Mouse (Mus musculus) limb, embryonic 11.5 days (tissue): ENCODE results near the gene Cntn5. TPM values are rescaled to one million over a fixed set of nuclear protein-coding genes. Genes with fewer than 3 reads are reported as not detected.

Source experiments
- ATAC-seq: fragments of 200-750 bp; cut with Nextera tagmentation; 2 replicates; pipeline ENCODE4 v1.8.0; 2017; ENCODE audit warnings: low read depth; ENCODE audit not compliant: insufficient number of reproducible peaks, low FRiP score, low TSS enrichment
- DNase-seq: peaks from one replicate; pipeline ENCODE4 v3.0.0-alpha.2; 2015; ENCODE audit warnings: low spot score
- H3K27ac ChIP-seq: fragments of 300-500 bp; sonication (generic); replicated peaks from 2 replicates; pipeline ENCODE4 v1.5.1; 2014; ENCODE audit warnings: low read depth, mild to moderate bottlenecking, low read length
- H3K27me3 ChIP-seq: fragments of 300-500 bp; sonication (generic); 2 replicates; pipeline ENCODE4 v1.6.1; 2014; ENCODE audit warnings: mild to moderate bottlenecking, low read length, mixed read lengths; ENCODE audit not compliant: control insufficient read depth, insufficient read depth
- H3K36me3 ChIP-seq: fragments of 300-500 bp; sonication (generic); 2 replicates; pipeline ENCODE4 v1.6.1; 2014; ENCODE audit warnings: mild to moderate bottlenecking, low read length, moderate library complexity, mixed read lengths; ENCODE audit not compliant: control insufficient read depth, insufficient read depth
- H3K4me1 ChIP-seq: fragments of 300-500 bp; sonication (generic); 2 replicates; pipeline ENCODE4 v1.6.1; 2014; ENCODE audit warnings: low read length, mixed read lengths; ENCODE audit not compliant: control insufficient read depth, insufficient read depth
- H3K4me2 ChIP-seq: fragments of 300-500 bp; sonication (generic); 2 replicates; pipeline ENCODE4 v1.6.1; 2014; ENCODE audit warnings: low read depth, mild to moderate bottlenecking, moderate library complexity; ENCODE audit not compliant: severe bottlenecking
- H3K4me3 ChIP-seq: fragments of 300-500 bp; sonication (generic); 2 replicates; pipeline ENCODE4 v1.5.1; 2014; ENCODE audit warnings: low read depth, low read length
- H3K9ac ChIP-seq: fragments of 300-500 bp; sonication (generic); 2 replicates; pipeline ENCODE4 v1.6.1; 2014; ENCODE audit warnings: mild to moderate bottlenecking, low read length
- H3K9me3 ChIP-seq: fragments of 300-500 bp; sonication (generic); 2 replicates; pipeline ENCODE4 v1.6.1; 2016; ENCODE audit warnings: low read length; ENCODE audit not compliant: control insufficient read depth
- WGBS: fragments of 180-500 bp; shearing (Covaris S2); extraction: QIAGEN DNeasy Blood & Tissue Kit; methylation state at CpG from one replicate; pipeline ENCODE4 v1.1.7; 2014; 5-methylcytosine and 5-hydroxymethylcytosine counted together
- polyA plus RNA-seq: library from polyadenylated mRNA; unstranded; fragments of >200 nt; fragmentation: Nextera tagmentation; extraction: Ambion mirVana; gene quantifications from 2 replicates; pipeline ENCODE4 v1.2.1, GENCODE M21; 2014

Gene Cntn5
- 0.53 and 0.89 TPM in 2 replicates for polyA plus RNA-seq

DNA sequence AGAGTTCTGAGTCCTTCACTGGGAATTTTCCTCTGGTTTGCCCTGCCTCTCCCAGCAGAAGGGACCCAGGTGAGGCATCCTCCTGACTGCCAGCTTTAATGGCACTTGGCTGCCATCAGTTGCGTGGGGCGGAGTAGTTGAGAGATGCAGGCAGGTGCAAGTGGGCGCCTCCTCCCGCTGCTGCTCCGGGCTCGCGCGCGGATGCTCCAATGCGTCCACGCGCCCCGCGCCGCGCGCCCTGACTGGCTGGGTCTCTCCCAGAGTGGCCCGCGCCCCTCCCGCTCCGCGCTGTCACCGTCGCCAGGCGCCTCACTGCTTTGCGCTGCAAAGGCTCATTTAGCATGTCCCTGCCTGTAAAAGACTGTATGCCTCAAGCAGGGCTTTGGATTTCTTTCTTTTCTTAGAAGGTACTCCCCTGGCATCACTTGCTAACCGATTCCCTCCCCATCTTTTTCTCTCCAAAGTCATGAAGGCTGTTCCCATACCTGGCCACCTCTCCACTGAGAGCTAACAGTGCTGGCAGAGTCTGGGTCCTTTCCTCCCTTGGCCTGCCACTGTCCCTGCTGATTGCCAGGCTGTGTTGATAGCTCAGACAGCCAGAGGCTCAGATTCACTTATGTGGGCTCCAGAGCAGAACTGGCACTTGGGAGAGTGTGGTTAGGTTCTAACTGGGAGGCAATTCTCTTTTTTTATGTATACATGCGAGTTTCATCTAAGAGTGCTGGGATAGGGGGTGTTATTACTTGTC is at the start of gene Cntn5:
TSS of gene Cntn5 (minus strand) at position 160 of the 748 bp plus-strand sequence.
- H3K4me1 ChIP-seq, result peaks cover 3% of the 10 kb centered on the region; the same call in 1 of the 2 replicates
- DNase-seq (peak; percentile 49), ATAC-seq (0 out of 2 replicates have a peak, but pooled peaks have one; percentile 35)
- no peaks in the 10 kb centered on the region for H3K36me3 ChIP-seq
- H3K9me3 ChIP-seq, result no peaks in the 10 kb centered on the region
- peak within 1 kb of the TSS; percentile 75 for H3K4me2 ChIP-seq
- H3K9ac ChIP-seq, result no peak within 1 kb of the TSS; the same call in 1 of the 2 replicates
- peaks cover 6% of the 10 kb centered on the region; the same call in 1 of the 2 replicates for H3K27me3 ChIP-seq
- no peak within 1 kb of the TSS for H3K27ac ChIP-seq
- 3% methylated on average over 28 of the region's 28 CpGs for WGBS
- peak within 1 kb of the TSS; percentile 24 for H3K4me3 ChIP-seq

DNA sequence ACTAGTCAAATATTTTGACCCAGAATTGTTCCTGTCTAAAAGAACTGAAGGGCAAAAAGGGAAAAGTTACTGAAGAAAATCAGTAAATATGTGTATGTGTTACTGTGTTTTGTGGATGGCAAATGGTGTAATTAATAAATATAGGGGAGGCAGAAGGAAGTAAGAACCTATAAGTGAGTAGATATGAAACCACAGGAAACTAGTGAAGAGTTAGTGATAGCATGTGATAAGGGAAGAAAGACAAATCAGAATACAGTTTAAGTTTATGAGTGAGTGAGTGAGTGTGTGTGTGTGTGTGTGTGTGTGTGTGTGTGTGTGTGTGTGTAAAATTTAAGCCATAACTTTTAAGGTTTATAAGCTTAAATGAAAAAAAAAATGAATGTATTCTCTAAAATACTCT is 45.9 kb upstream of the Cntn5 start:
- no peak overlapping the region for H3K9ac ChIP-seq
- no peak overlapping the region for H3K27ac ChIP-seq
- no peaks in the 10 kb centered on the region for H3K36me3 ChIP-seq
- H3K4me1 ChIP-seq, result no peaks in the 10 kb centered on the region
- no peak overlapping the region for H3K4me3 ChIP-seq
- no peak for ATAC-seq
- no peaks in the 10 kb centered on the region for H3K9me3 ChIP-seq
- no peaks in the 10 kb centered on the region for H3K27me3 ChIP-seq
- H3K4me2 ChIP-seq, result no peak overlapping the region
- DNase-seq, result no peak

DNA sequence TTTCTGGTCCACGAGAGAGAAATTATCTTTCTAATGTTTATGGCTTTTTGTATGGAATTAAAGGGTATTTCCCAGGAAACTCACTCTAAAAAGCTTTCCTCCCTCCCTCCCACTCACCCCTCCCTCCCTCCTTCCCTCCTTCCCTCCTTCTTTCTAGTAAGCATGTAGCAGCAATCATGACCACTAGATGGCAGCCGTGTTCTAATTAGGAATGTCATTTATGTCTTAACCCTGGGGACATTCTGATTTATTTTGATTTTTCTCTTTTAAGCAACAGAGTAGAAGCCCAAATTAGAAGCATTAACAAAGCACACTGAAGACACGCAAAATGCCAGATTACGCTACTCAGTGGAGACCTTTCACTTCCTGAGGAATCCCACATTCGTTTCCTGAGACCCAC is 5.0 kb upstream of the Cntn5 start:
- WGBS, result 26% methylated on average over 5 of the region's 5 CpGs
- DNase-seq (peak; percentile 78), ATAC-seq (no peak)
- H3K4me2 ChIP-seq, result no peak overlapping the region
- no peaks in the 10 kb centered on the region for H3K9me3 ChIP-seq
- H3K4me3 ChIP-seq, result no peak overlapping the region
- no peak overlapping the region for H3K9ac ChIP-seq
- peaks cover under 1% of the 10 kb centered on the region; the same call in 1 of the 2 replicates for H3K4me1 ChIP-seq
- no peak overlapping the region for H3K27ac ChIP-seq
- no peaks in the 10 kb centered on the region for H3K36me3 ChIP-seq
- peaks cover 3% of the 10 kb centered on the region; the same call in 1 of the 2 replicates for H3K27me3 ChIP-seq

DNA sequence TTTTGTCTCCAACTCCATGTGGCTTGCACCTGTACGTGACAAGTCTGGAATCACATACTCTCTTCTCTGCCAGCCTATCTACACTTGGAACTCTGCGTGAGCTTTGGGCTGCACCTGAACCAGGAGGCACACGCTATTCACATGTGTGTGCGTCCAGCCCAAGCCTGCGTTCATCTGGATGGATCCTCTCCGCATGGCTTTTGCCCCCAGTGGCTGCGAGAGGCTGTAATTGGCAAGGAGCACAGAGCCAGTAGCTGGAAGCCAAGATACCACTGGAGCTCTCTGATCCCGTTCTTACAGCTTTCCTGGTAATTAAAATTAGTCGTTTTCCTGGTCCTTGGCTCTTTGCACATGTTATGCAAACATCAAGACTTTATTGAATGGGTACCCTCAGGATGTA is 1.1 kb upstream of the Cntn5 start:
- H3K9ac ChIP-seq, result no peak overlapping the region
- 63% methylated on average over 9 of the region's 9 CpGs for WGBS
- no peaks in the 10 kb centered on the region for H3K36me3 ChIP-seq
- ATAC-seq (no peak), DNase-seq (peak; percentile 28)
- H3K4me2 ChIP-seq, result no peak overlapping the region
- peaks cover 3% of the 10 kb centered on the region; the same call in 1 of the 2 replicates for H3K4me1 ChIP-seq
- H3K27me3 ChIP-seq, result peaks cover 6% of the 10 kb centered on the region; the same call in 1 of the 2 replicates
- no peak overlapping the region for H3K27ac ChIP-seq
- H3K9me3 ChIP-seq, result no peaks in the 10 kb centered on the region
- H3K4me3 ChIP-seq, result no peak overlapping the region

DNA sequence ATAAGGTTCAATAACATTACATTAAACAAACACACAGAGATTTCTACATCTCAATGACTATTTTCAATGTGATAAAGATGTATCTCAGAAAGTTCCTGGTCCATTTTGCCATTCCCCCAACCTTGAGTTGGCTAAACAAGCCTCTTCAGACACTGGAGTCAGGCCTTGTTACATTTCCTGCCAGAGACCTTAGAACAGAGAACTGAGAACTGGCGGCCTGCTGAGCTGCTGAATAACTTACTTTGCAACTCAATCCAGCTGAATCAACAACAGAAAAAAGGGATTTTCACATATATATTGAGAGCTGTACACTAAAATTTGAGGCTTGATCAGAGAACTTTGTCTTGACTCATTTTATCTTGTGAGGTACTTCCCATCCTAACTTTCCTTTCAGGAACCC is 24.8 kb downstream of the Cntn5 start:
- Histone ChIP-seq H3K36me3 (no peaks in the 10 kb centered on the region), H3K27me3 (no peaks in the 10 kb centered on the region), H3K4me2 (no peak overlapping the region), H3K27ac (no peak overlapping the region), H3K4me1 (no peaks in the 10 kb centered on the region), H3K9me3 (no peaks in the 10 kb centered on the region), H3K9ac (no peak overlapping the region), H3K4me3 (no peak overlapping the region)
- ATAC-seq (no peak), DNase-seq (no peak)
- WGBS, result 70% methylated on average over 1 of the region's 1 CpGs

DNA sequence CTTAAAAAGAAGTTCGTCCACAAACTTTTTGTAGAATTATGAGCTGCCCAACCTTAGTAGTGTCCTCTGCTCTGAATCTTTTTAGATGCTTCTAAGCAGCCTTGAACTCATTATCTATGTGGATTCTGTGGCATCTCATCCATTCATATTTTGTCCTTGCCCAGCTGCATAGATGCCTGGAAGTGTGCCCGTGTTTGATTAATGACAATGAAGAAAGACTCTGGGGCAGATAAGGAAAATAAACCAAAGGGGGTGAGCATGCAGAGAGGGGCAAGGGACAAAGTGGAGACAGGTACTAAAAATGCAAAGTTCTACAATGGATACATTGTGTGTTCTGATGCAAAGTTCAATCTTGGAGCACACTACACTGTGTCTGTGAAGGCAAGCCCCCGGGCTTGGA is 30.7 kb downstream of the Cntn5 start:
- H3K27ac ChIP-seq, result no peak overlapping the region
- no peak overlapping the region for H3K4me2 ChIP-seq
- H3K27me3 ChIP-seq, result no peaks in the 10 kb centered on the region
- DNase-seq (no peak), ATAC-seq (no peak)
- H3K9ac ChIP-seq, result no peak overlapping the region
- H3K4me1 ChIP-seq, result no peaks in the 10 kb centered on the region
- 87% methylated on average over 3 of the region's 3 CpGs for WGBS
- H3K36me3 ChIP-seq, result no peaks in the 10 kb centered on the region
- H3K4me3 ChIP-seq, result no peak overlapping the region
- H3K9me3 ChIP-seq, result no peaks in the 10 kb centered on the region

DNA sequence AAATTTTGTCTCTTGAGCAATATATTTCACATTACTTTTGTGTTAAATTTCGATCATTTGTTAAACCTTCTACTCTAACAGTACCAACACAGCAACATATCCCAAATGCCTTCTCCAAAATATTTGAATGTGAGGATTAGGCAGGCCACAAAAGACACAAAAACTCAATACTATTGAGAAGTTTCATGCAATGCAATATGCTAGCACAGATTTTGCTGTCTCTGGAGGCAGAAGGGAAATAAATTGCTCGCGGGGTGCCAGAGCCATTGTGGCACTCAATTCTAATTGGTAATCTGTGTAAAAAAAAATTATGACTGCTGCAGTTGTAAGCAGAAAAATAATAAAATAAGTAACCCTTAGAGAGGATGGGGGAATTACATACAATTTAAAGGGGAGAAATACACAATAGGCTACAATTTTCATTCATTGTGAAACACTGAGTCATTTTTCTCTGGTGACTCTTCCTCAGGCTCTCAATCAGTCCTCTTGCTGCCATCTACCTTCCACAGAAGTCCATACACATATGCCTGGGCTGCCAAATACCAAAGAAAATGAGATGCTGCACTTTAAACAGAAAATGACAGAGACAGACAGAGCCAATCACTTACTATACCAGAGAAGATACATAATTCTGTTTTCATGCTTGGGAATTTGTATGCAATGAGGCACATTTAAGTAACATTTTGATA is 48.2 kb downstream of the Cntn5 start:
- H3K4me2 ChIP-seq, result no peak overlapping the region
- H3K4me3 ChIP-seq, result no peak overlapping the region
- H3K36me3 ChIP-seq, result no peaks in the 10 kb centered on the region
- WGBS, result 84% methylated on average over 3 of the region's 3 CpGs
- no peaks in the 10 kb centered on the region for H3K27me3 ChIP-seq
- no peak overlapping the region for H3K27ac ChIP-seq
- no peak for DNase-seq
- no peak for ATAC-seq
- no peaks in the 10 kb centered on the region for H3K9me3 ChIP-seq
- H3K9ac ChIP-seq, result no peak overlapping the region
- no peaks in the 10 kb centered on the region for H3K4me1 ChIP-seq

DNA sequence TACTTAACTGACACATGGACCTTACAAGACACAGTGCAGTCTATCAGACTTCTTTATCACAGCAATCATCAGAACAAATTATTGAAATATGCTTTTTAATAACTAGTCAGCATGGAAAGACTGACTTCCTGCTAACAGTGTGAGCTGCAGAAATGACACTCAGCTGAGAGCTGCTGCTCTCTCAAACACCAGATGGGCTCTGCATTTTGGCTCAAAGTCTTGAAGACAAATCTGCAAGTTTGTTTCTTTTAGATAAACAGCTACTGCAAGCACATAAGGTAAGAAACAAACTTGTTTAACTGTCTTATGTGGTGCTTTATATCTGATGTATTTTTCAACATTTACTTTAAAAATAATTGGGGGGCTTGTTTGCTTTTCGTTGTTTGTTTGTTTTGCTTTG is 87.9 kb downstream of the Cntn5 start:
- Histone ChIP-seq H3K4me1 (no peaks in the 10 kb centered on the region), H3K9me3 (no peaks in the 10 kb centered on the region), H3K9ac (no peak overlapping the region), H3K4me2 (no peak overlapping the region), H3K27ac (no peak overlapping the region), H3K4me3 (no peak overlapping the region), H3K27me3 (no peaks in the 10 kb centered on the region), H3K36me3 (no peaks in the 10 kb centered on the region)
- WGBS, result 81% methylated on average over 1 of the region's 1 CpGs
- ATAC-seq (no peak), DNase-seq (no peak)
